Mouse (Mus musculus) stomach, postnatal 0 days (tissue): ENCODE data around the gene Tmem108.

Experiments used
- CTCF ChIP-seq: IDR thresholded peaks from 2 replicates; pipeline ENCODE4 v1.5.1; 2016; ENCODE audit warnings: antibody characterized with exemption, low read depth, mild to moderate bottlenecking, moderate library complexity
- EP300 ChIP-seq: optimal IDR thresholded peaks from 2 replicates; pipeline ENCODE3; 2016; ENCODE audit warnings: antibody characterized with exemption

DNA sequence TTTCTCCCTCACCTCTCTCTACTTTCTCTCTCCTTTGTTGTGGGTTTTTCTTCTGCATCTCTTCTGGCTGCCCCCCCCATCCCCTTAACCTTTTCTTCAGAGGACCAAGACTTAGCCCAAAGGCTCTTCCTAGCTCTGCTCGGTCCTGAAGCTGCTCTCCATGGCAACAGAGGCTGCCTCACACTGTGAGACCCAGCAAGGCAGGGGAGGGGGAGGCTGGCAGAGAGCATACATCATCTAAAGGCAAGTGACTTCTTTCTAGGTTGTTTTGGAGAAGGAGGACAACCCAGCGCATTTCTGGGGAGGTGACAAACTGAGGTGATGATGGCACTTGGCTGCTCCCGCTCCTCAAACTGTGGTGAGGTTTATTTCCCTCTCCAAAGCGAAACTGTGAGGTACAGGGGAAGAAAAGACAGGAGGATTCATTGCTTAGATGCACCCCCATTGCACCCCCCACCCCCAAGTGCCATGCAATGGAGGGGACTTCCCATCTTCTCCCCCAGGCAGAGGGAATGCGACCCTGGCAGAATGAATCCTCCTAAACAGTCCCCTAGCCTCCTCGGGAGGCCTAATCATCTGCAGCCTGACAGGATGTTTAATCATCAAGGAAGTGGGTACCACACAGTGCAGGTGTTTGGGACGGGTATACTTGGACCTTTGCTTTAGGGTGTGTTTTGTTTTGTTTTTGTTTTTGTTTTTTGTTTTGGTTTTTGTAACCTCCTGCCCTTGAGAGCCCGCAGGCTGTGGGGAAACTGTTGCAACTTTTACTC, 223.4 kb downstream of the Tmem108 start:
- TF ChIP-seq EP300 (no peak), CTCF (no peak)
